Mouse (Mus musculus): ENCODE results near the gene Pilrb1. TPM values are rescaled to one million over a fixed set of nuclear protein-coding genes. Genes with fewer than 3 reads are reported as not detected.

Gene Pilrb1
- polyA plus RNA-seq, 1 experiment from 2014 or later = not detected

DNA sequence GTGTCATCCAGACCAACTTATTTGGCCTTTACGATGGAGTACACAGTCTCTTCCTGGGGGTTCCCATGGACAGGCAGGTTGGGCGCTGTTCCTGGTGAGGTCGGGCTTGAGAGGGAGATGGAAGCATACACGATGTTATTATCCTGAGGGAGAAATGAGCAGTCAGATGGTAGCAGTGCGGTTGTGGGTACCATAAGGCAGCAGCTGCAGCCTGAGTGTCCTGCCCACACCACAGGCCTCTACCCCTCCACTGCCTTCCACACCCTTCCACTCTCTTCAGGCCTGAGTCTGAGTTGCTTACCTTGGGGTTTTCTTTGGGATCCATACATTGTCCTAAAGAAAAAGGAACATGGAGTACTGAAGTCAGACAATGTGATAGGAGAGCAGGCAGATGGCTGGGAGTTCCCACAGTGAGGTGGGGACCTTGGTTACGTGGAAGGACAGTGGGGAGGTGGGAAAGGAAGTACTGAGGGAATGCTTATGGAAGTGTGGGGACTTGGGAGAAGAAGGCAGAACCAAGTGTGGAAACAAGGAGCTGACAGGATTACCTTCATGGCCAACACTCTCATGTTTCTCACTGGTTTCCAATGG, 34.4 kb downstream of the Pilrb1 start:
- H3K4me2 ChIP-seq (ENCODE audit: low read depth, low read length, severe bottlenecking) = no peak overlapping the region
- DNase-seq (ENCODE audit: low spot score) (no peak), ATAC-seq (replicated peaks; ENCODE audit: low FRiP score) (no peak)
- no peaks in the 10 kb centered on the region for H3K27me3 ChIP-seq (ENCODE audit: control insufficient read depth, insufficient read depth, low read length)
- WGBS = 85% methylated on average over 6 of the region's 6 CpGs
- no peak overlapping the region for H3K9ac ChIP-seq (ENCODE audit: low read length)
- no peaks in the 10 kb centered on the region for H3K4me1 ChIP-seq (replicated peaks; ENCODE audit: control insufficient read depth, insufficient read depth, low read length)
- H3K36me3 ChIP-seq (ENCODE audit: control insufficient read depth, insufficient read depth, low read length) = no peaks in the 10 kb centered on the region
- H3K4me3 ChIP-seq (ENCODE audit: low read depth, low read length) = no peak overlapping the region
- no peaks in the 10 kb centered on the region for H3K9me3 ChIP-seq (ENCODE audit: control insufficient read depth, low read length)
- H3K27ac ChIP-seq (ENCODE audit: low read depth, low read length) = no peak overlapping the region

DNA sequence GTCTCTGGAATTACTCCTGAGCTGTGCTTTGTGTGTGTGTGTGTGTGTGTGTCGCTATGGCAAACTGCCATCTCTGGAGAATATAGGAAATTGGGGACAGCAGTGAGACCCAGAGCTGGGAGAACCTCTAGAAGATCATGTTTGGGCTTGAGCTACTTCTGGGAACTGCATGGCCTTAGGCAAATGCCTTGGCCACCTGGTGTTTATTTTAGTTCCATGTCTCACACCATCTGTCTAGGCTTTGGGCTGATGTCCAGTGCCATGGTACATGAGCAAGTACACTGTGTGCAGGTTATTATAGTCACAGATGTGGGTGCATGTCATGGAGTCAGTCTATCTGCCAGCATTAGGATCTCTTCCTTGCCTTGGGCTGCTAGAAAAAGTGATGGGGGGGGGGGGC, 35.3 kb downstream of the Pilrb1 start:
- no peak for ATAC-seq (replicated peaks; ENCODE audit: low FRiP score)
- Histone ChIP-seq H3K9ac (ENCODE audit: low read length) (no peak overlapping the region), H3K9me3 (ENCODE audit: control insufficient read depth, low read length) (no peaks in the 10 kb centered on the region), H3K4me2 (ENCODE audit: low read depth, low read length, severe bottlenecking) (no peak overlapping the region), H3K4me1 (replicated peaks; ENCODE audit: control insufficient read depth, insufficient read depth, low read length) (no peaks in the 10 kb centered on the region), H3K36me3 (ENCODE audit: control insufficient read depth, insufficient read depth, low read length) (no peaks in the 10 kb centered on the region), H3K27me3 (ENCODE audit: control insufficient read depth, insufficient read depth, low read length) (no peaks in the 10 kb centered on the region), H3K27ac (ENCODE audit: low read depth, low read length) (no peak overlapping the region), H3K4me3 (ENCODE audit: low read depth, low read length) (no peak overlapping the region)
- no peak for DNase-seq (ENCODE audit: low spot score)
- 85% methylated on average over 1 of the region's 1 CpGs for WGBS

- Histone ChIP-seq H3K4me3 (ENCODE audit: low read depth, low read length) (no peak overlapping the region), H3K9me3 (ENCODE audit: control insufficient read depth, low read length) (no peaks in the 10 kb centered on the region), H3K9ac (ENCODE audit: low read length) (no peak overlapping the region), H3K4me2 (ENCODE audit: low read depth, low read length, severe bottlenecking) (no peak overlapping the region), H3K36me3 (ENCODE audit: control insufficient read depth, insufficient read depth, low read length) (no peaks in the 10 kb centered on the region), H3K27ac (ENCODE audit: low read depth, low read length) (no peak overlapping the region), H3K27me3 (ENCODE audit: control insufficient read depth, insufficient read depth, low read length) (no peaks in the 10 kb centered on the region), H3K4me1 (replicated peaks; ENCODE audit: control insufficient read depth, insufficient read depth, low read length) (no peaks in the 10 kb centered on the region)
- DNase-seq (ENCODE audit: low spot score) (no peak), ATAC-seq (replicated peaks; ENCODE audit: low FRiP score) (no peak)
- WGBS = 71% methylated on average over 4 of the region's 4 CpGs
Measured at GRCm38 (mm10) chr5:137822126-137822525, 35.8 kb downstream of the Pilrb1 start.

DNA sequence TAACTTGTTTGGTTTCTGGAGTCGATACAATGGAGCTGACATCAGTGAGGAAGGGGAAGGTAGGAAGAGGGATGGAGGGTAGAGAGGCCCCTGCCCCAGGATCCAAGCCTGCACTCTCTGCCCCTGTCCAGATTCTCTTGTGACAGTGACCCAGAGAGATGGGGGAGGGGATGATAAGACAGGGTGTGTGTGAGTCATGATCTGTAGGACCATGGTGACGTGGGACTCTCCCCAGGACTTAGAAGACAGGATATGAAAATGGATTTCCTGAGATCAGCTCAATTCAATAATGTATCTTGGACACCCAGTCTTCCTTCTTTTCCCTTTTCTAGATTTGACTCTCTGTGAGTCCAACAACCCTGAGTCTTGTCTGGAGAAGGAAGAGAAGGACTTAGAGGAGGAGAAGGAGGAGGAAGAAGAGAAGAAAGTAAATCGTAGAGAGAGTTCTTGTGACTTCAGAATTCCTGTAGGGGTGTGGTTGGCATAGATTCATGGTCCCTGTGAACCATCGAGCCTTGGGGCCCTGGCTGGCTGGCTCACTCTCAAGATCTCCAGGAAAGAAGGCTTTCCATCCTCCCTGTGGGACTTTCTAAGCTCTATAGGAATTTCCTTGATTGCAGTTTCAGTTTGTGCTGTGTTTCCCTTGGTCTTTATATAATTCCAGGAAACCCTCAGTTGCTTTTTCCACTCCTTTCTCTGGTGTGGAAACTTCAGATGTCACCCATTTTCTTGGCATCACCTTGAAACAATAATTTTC, 40.3 kb downstream of the Pilrb1 start:
- 81% methylated on average over 4 of the region's 4 CpGs for WGBS

GRCm38 (mm10) chr5:137808316-137808715, 49.6 kb downstream of the Pilrb1 start:
- Histone ChIP-seq H3K36me3 (ENCODE audit: control insufficient read depth, insufficient read depth, low read length) (no peaks in the 10 kb centered on the region), H3K4me3 (ENCODE audit: low read depth, low read length) (no peak overlapping the region), H3K27ac (ENCODE audit: low read depth, low read length) (no peak overlapping the region), H3K27me3 (ENCODE audit: control insufficient read depth, insufficient read depth, low read length) (no peaks in the 10 kb centered on the region), H3K9ac (ENCODE audit: low read length) (no peak overlapping the region), H3K4me2 (ENCODE audit: low read depth, low read length, severe bottlenecking) (no peak overlapping the region), H3K4me1 (replicated peaks; ENCODE audit: control insufficient read depth, insufficient read depth, low read length) (no peaks in the 10 kb centered on the region), H3K9me3 (ENCODE audit: control insufficient read depth, low read length) (no peaks in the 10 kb centered on the region)
- ATAC-seq (replicated peaks; ENCODE audit: low FRiP score) (no peak), DNase-seq (ENCODE audit: low spot score) (no peak)
- WGBS = 90% methylated on average over 5 of the region's 5 CpGs

More for the DNA sequence above, 40.3 kb downstream of the Pilrb1 start:
- Histone ChIP-seq H3K27me3 (ENCODE audit: control insufficient read depth, insufficient read depth, low read length) (no peaks in the 10 kb centered on the region), H3K4me3 (ENCODE audit: low read depth, low read length) (no peak overlapping the region), H3K9me3 (ENCODE audit: control insufficient read depth, low read length) (no peaks in the 10 kb centered on the region), H3K27ac (ENCODE audit: low read depth, low read length) (no peak overlapping the region), H3K36me3 (ENCODE audit: control insufficient read depth, insufficient read depth, low read length) (no peaks in the 10 kb centered on the region), H3K4me1 (replicated peaks; ENCODE audit: control insufficient read depth, insufficient read depth, low read length) (no peaks in the 10 kb centered on the region), H3K4me2 (ENCODE audit: low read depth, low read length, severe bottlenecking) (no peak overlapping the region), H3K9ac (ENCODE audit: low read length) (no peak overlapping the region)
- DNase-seq (ENCODE audit: low spot score) (no peak), ATAC-seq (replicated peaks; ENCODE audit: low FRiP score) (no peak)

- ATAC-seq (replicated peaks; ENCODE audit: low FRiP score) (no peak), DNase-seq (ENCODE audit: low spot score) (no peak)
- Histone ChIP-seq H3K9ac (ENCODE audit: low read length) (no peak overlapping the region), H3K4me1 (replicated peaks; ENCODE audit: control insufficient read depth, insufficient read depth, low read length) (no peaks in the 10 kb centered on the region), H3K36me3 (ENCODE audit: control insufficient read depth, insufficient read depth, low read length) (no peaks in the 10 kb centered on the region), H3K9me3 (ENCODE audit: control insufficient read depth, low read length) (no peaks in the 10 kb centered on the region), H3K4me3 (ENCODE audit: low read depth, low read length) (no peak overlapping the region), H3K27ac (ENCODE audit: low read depth, low read length) (no peak overlapping the region), H3K27me3 (ENCODE audit: control insufficient read depth, insufficient read depth, low read length) (no peaks in the 10 kb centered on the region), H3K4me2 (ENCODE audit: low read depth, low read length, severe bottlenecking) (no peak overlapping the region)
- 85% methylated on average over 1 of the region's 1 CpGs for WGBS
Measured at GRCm38 (mm10) chr5:137806158-137806557, 51.7 kb downstream of the Pilrb1 start.

Other genes starting within 250 kb of the Pilrb1 start
- 54.8 and 63.0 TPM in 2 replicates for gene Pcolce, start 244.3 kb downstream of the Pilrb1 start, polyA plus RNA-seq (2014; fragmentation: Nextera tagmentation; extraction: Ambion mirVana)
- gene Fbxo24, start 229.1 kb downstream of the Pilrb1 start, polyA plus RNA-seq (2014; fragmentation: Nextera tagmentation; extraction: Ambion mirVana) = 0.12 and 0.17 TPM in 2 replicates
- gene Lrch4, start 229.0 kb downstream of the Pilrb1 start, polyA plus RNA-seq (2014; fragmentation: Nextera tagmentation; extraction: Ambion mirVana) = 29.8 and 38.0 TPM in 2 replicates
- gene Gm20605, start 228.9 kb downstream of the Pilrb1 start, polyA plus RNA-seq (2014; fragmentation: Nextera tagmentation; extraction: Ambion mirVana) = 9.9 and 15.3 TPM in 2 replicates
- gene Sap25, start 216.8 kb downstream of the Pilrb1 start, polyA plus RNA-seq (2014; fragmentation: Nextera tagmentation; extraction: Ambion mirVana) = 9.3 and 10.7 TPM in 2 replicates
- 0.25 TPM in 1 of 2 replicates, not detected in the other for gene Irs3, start 212.4 kb downstream of the Pilrb1 start, polyA plus RNA-seq (2014; fragmentation: Nextera tagmentation; extraction: Ambion mirVana)
- 23.5 and 26.0 TPM in 2 replicates for gene Agfg2, start 173.4 kb downstream of the Pilrb1 start, polyA plus RNA-seq (2014; fragmentation: Nextera tagmentation; extraction: Ambion mirVana)
- gene Nyap1, start 116.5 kb downstream of the Pilrb1 start, polyA plus RNA-seq (2014; fragmentation: Nextera tagmentation; extraction: Ambion mirVana) = 3.8 and 4.4 TPM in 2 replicates
- 81.1 and 83.5 TPM in 2 replicates for gene Tsc22d4, start 112.4 kb downstream of the Pilrb1 start, polyA plus RNA-seq (2014; fragmentation: Nextera tagmentation; extraction: Ambion mirVana)
- 72.8 and 77.9 TPM in 2 replicates for gene Ppp1r35, start 79.3 kb downstream of the Pilrb1 start, polyA plus RNA-seq (2014; fragmentation: Nextera tagmentation; extraction: Ambion mirVana)
- gene Mepce, start 70.5 kb downstream of the Pilrb1 start, polyA plus RNA-seq (2014; fragmentation: Nextera tagmentation; extraction: Ambion mirVana) = 11.9 and 12.4 TPM in 2 replicates
- 18.1 and 21.2 TPM in 2 replicates for gene Zcwpw1, start 70.3 kb downstream of the Pilrb1 start, polyA plus RNA-seq (2014; fragmentation: Nextera tagmentation; extraction: Ambion mirVana)
- 0.13 and 0.32 TPM in 2 replicates for gene Pilra, start 21.8 kb downstream of the Pilrb1 start, polyA plus RNA-seq (2014; fragmentation: Nextera tagmentation; extraction: Ambion mirVana)
- not detected in 2 replicates for gene Pilrb2, start 13.7 kb upstream of the Pilrb1 start, polyA plus RNA-seq (2014; fragmentation: Nextera tagmentation; extraction: Ambion mirVana)
- gene Cyp3a13, start 63.5 kb upstream of the Pilrb1 start, polyA plus RNA-seq (2014; fragmentation: Nextera tagmentation; extraction: Ambion mirVana) = not detected in 2 replicates
- gene Gjc3, start 105.0 kb upstream of the Pilrb1 start, polyA plus RNA-seq (2014; fragmentation: Nextera tagmentation; extraction: Ambion mirVana) = not detected in 2 replicates
- not detected in 2 replicates for gene Azgp1, start 123.4 kb upstream of the Pilrb1 start, polyA plus RNA-seq (2014; fragmentation: Nextera tagmentation; extraction: Ambion mirVana)
- not detected in 2 replicates for gene Smok3a, start 163.2 kb upstream of the Pilrb1 start, polyA plus RNA-seq (2014; fragmentation: Nextera tagmentation; extraction: Ambion mirVana)
- not detected in 2 replicates for gene Smok3b, start 163.3 kb upstream of the Pilrb1 start, polyA plus RNA-seq (2014; fragmentation: Nextera tagmentation; extraction: Ambion mirVana)
- gene Smok3c, start 195.1 kb upstream of the Pilrb1 start, polyA plus RNA-seq (2014; fragmentation: Nextera tagmentation; extraction: Ambion mirVana) = not detected in 2 replicates
- gene Zkscan1, start 227.0 kb upstream of the Pilrb1 start, polyA plus RNA-seq (2014; fragmentation: Nextera tagmentation; extraction: Ambion mirVana) = 34.0 and 34.2 TPM in 2 replicates